In the genomic region with DNA sequence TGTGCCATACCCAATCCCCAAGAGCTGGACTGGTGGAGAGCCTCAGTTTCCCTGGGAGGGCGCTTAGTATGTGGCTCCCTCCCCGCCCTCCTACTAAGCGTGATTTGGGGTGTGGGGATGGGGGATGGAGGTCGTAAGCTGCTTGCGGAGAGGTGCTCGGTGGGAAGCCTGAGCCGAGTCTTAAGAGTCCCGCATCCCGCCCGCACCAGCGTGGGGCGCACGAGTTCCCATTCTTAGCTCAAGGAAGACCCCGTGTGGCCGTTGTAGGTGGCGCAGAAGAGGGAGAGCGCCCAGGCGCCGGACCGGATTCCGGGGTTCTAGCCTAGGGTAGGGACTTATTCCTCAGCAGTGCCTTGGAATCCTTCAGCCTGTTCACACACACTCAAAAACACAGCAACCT, we compare ENCODE assay signal across 8 mouse cellular contexts. TPM values are rescaled to one million over a fixed set of nuclear protein-coding genes. Genes with fewer than 3 reads are reported as not detected.
DNase-seq lines count a peak whose midpoint lies in the region; ATAC-seq lines count a peak whose summit lies in the region.
"Had no signal": no experiment of that assay in that cellular context is flagged by ENCODE, and none has a peak within 500 bp of the region (broad histone marks: within the 10 kb centered on the region; RNA-seq: fewer than 3 reads in every experiment).

No protein-coding gene starts in this region.

- peak overlapping the region; percentile 53 for H3K4me3 ChIP-seq in heart, embryonic 13.5 days

- peak overlapping the region; percentile 72 for H3K4me2 ChIP-seq in heart, embryonic 13.5 days

- peaks cover 24% of the 10 kb centered on the region for H3K4me1 ChIP-seq in heart, embryonic 13.5 days

- H3K36me3 ChIP-seq in heart, embryonic 13.5 days = no peaks in the 10 kb centered on the region

- DNase-seq in CD8-positive naive resting alpha-beta T cell, adult 2 months (ENCODE audit: low read depth in 2 of 2, low spot score in 2 of 2) = peak; percentile 39 to 51
- DNase-seq in Muller cell, postnatal 12 days (ENCODE audit: inconsistent ontology term) = peak; percentile 75
- peak; percentile 76 for DNase-seq in embryo, embryonic 9.5 days (ENCODE audit: extremely low spot score)
- DNase-seq in kidney, postnatal 14 days = peak; percentile 80
- peak; percentile 51 for DNase-seq in lung, postnatal 25 days (ENCODE audit: low spot score)
- DNase-seq in right cerebral cortex, adult 2 months (ENCODE audit: low spot score in 2 of 2) = peak; percentile 47 to 55

- no peaks in the 10 kb centered on the region for H3K9me3 ChIP-seq in heart, embryonic 13.5 days

- under 1% methylated on average over 21 of the region's 21 CpGs for WGBS in heart, embryonic 13.5 days

- ATAC-seq in heart, embryonic 13.5 days (ENCODE audit: extremely low read depth, insufficient number of reproducible peaks, low FRiP score, low TSS enrichment) = no peak

- peaks cover 57% of the 10 kb centered on the region for H3K27me3 ChIP-seq in heart, embryonic 13.5 days (replicated peaks)

- H3K27ac ChIP-seq in heart, embryonic 13.5 days (replicated peaks) = no peak overlapping the region
- H3K27ac ChIP-seq: macrophage had no signal

- peak overlapping the region; percentile 60 for H3K9ac ChIP-seq in heart, embryonic 13.5 days

RNA-seq across cellular contexts. Expression of a gene that starts 16.2 kb away (rescaled TPM):
- 15.8 and 16.2 TPM in 2 replicates for polyA plus RNA-seq in heart, embryonic 13.5 days (2015; fragmentation: Nextera tagmentation; extraction: Ambion mirVana)

RNA-seq across cellular contexts. Expression of a gene that starts 56.5 kb away (rescaled TPM):
- polyA plus RNA-seq in heart, embryonic 13.5 days (2015; fragmentation: Nextera tagmentation; extraction: Ambion mirVana) = 91.9 and 97.2 TPM in 2 replicates

RNA-seq across cellular contexts. Expression of a gene that starts 57.1 kb away (rescaled TPM):
- polyA plus RNA-seq in heart, embryonic 13.5 days (2015; fragmentation: Nextera tagmentation; extraction: Ambion mirVana) = 500 and 519 TPM in 2 replicates
